Mouse (Mus musculus): Measurements from ENCODE around the gene Cnrip1.
A peak's percentile ranks its signal among the peaks of the same experiment; 100 is the strongest.
"Not testable (repeated sequence)": the region's sequence is repeated elsewhere in the genome, so short reads cannot be mapped to it uniquely, and the experiment has no call there.

Gene Cnrip1

GRCm38 (mm10) chr11:17051545-17052475, at the start of gene Cnrip1, which contains the start of gene Plek:
Cnrip1 (plus strand) TSS chr11:17051586.
Plek (minus strand) TSS chr11:17052381.
- peak in 1 of 2 experiments; percentile 4 for DNase-seq (ENCODE audit: low spot score in 2 of 2)

DNA sequence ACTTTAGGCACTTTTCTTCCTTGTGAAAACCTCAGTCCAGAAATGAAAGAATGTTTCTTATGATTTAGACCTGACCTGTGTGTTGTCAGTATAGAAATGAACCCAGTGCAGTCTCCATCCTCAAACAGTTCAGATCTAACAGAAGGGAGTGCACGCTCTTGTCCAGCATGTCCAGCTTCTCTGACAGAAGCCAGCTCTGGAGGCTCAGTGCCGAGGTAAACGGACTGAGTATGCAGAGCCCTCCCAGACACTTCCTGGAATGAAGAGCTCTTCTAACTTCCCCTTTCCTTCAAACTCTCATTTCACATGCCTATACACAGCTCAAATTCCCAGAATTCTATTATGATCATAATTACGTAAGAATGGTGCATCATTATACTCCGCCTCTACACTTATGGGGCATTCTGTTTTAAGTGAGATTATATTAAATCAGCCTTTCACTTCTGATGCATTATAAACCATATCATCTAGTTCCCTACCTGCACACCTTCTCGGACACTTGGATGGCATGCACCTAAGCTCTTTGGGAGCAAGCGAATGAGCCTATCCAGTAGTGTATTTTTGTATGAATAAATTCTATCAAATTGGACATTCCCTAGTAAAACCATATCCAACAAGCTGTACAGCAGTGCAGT, 48.5 kb upstream of the Cnrip1 start:
- DNase-seq (ENCODE audit: low spot score in 2 of 2) = no peak

DNA sequence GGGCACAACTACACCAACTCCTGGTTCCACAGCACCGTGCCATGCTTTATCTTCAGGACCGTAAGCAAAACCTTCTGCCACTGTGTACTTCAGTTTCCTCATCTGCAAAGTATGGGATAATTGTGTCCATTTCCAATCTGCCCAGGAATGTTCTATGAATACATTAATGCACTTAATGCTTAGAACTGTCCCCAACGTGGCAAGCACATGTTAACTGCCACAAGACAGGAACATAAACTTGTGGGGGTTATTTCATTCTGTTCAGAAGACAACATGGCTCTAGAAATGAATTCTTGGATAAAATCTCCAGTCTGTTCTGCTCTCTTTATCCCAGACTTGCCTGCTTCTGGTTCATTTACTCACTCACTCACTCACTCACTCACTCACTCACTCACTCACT, 47.6 kb upstream of the Cnrip1 start:
- no peak for DNase-seq (ENCODE audit: low spot score in 2 of 2)

- DNase-seq (ENCODE audit: low spot score in 2 of 2) = no peak
Measured at GRCm38 (mm10) chr11:17004899-17005846, 46.2 kb upstream of the Cnrip1 start.

DNA sequence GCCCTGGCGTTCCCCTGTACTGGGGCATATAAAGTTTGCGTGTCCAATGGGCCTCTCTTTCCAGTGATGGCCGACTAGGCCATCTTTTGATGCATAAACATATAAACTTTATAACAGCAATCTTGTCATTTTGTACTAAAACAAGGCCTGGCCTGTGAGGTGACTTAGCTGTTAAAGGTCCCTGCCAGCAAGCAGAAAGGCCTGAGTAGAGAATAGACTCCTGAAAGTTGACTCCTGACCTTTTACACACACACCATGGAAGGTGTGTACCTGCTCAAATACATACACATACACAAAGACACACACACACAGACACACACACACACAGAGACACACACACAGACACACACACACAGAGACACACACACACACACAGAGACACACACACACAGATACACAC, 44.9 kb upstream of the Cnrip1 start:
- not testable (repeated sequence) for DNase-seq (ENCODE audit: low spot score in 2 of 2)

DNA sequence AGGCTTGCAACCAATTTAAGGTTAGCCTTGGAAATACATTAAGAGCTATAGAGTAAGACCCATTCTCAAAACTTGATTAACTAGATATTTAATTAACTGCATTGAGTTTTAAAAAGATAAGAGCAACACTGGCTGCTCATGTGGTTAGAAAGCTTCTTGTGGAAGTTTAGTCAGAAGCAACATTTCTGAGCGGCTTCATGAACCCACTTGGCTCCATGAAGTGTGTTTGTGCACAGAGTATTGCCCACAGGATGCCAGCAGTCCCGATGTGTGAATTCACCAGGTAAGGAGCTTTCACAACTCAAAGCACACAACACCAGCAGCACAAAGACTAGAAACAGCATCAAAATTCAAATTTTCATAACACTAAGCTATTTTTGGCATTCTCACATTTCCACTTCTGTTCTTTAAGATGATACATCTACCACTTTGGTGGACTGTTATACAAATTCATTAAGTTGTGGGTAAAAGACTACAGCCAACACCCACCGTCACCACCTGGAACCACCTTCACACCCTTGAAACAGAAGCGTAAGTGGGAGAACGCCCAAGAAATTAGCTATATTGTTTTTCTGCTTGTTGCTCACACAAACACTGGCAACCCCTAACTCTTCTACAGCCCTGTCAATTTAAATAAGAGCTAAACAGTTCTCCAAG, 43.7 kb upstream of the Cnrip1 start:
- no peak for DNase-seq (ENCODE audit: low spot score in 2 of 2)

GRCm38 (mm10) chr11:17008498-17008941, 42.9 kb upstream of the Cnrip1 start:
- DNase-seq (ENCODE audit: low spot score in 2 of 2) = no peak

DNA sequence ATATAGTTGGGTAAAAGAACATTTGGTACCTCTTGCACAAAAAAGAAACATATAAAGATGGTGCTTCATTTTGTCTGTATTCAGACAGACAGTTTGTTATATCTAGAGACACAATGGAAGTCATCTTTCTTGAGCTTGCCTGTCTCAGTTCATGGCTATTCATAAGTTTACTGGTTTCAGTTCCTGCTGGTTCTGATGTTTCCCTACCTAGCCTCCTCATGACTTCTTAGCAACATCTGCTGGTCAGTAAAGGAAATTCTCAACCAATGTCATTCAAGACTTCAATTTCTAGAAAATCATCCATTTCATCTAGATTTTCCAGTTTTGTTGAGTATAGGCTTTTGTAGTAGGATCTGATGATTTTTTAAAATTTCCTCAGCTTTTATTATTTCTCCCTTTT, 38.4 kb upstream of the Cnrip1 start:
- DNase-seq (ENCODE audit: low spot score in 2 of 2) = no peak

- no peak for DNase-seq (ENCODE audit: low spot score in 2 of 2)
Measured at GRCm38 (mm10) chr11:17019328-17019727, 32.1 kb upstream of the Cnrip1 start.

GRCm38 (mm10) chr11:17023206-17023605, 28.2 kb upstream of the Cnrip1 start:
- DNase-seq (ENCODE audit: low spot score in 2 of 2) = no peak

DNA sequence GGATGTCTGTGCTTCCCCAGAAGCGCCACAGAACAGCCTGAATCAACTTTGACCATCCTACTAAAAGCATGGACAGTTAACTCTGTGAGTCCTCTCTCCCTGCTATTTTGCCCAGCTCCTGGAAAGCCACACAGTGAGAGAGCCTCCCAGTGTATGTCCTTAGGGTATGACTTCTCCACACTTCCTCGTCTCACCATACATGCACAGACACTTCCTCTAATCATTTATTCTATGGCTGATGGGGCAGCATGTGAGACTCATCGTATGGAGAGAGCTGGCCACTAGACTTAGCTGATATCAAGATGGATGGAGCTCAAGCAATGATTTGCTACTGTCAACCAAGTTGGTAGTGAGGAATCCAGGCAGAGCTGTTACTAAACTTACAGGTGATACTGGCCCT, 27.4 kb upstream of the Cnrip1 start:
- no peak for DNase-seq (ENCODE audit: low spot score in 2 of 2)

GRCm38 (mm10) chr11:17045806-17046205, 5.6 kb upstream of the Cnrip1 start:
- no peak for DNase-seq (ENCODE audit: low spot score in 2 of 2)

DNA sequence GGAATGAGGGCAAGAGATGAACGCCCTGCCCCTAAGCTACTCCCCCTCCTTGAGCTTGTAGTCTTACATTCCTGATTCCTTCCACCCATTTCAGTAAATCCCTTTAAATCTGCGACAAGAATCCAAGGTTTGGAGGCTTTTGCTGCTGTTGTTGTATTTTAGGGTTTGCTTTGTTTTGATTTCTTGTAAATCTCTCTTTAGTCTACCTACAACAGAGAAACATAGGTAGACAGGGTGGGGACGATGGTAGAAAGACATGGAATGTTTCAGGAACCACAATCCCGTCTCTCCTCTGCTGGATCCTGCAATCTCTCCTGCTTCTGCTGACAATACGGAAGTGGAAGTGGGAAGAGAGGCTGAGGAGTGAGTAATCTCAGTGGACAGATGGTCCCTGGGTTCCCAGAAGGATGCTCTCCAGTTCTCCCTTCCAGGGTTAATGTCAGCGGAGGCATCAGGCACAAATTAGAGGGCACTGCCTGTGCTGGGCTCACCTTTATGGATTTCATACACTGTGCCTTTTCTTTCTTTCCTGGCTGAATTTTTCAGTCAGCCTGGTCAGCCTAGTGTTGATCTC, 1.2 kb downstream of the Cnrip1 start:
- DNase-seq (ENCODE audit: low spot score in 2 of 2) = no peak

GRCm38 (mm10) chr11:17069360-17069759, 18.0 kb downstream of the Cnrip1 start:
- DNase-seq (ENCODE audit: low spot score in 2 of 2) = not testable (repeated sequence)

- DNase-seq (ENCODE audit: low spot score in 2 of 2) = no peak
Measured at GRCm38 (mm10) chr11:17075656-17076055, 24.3 kb downstream of the Cnrip1 start.

DNA sequence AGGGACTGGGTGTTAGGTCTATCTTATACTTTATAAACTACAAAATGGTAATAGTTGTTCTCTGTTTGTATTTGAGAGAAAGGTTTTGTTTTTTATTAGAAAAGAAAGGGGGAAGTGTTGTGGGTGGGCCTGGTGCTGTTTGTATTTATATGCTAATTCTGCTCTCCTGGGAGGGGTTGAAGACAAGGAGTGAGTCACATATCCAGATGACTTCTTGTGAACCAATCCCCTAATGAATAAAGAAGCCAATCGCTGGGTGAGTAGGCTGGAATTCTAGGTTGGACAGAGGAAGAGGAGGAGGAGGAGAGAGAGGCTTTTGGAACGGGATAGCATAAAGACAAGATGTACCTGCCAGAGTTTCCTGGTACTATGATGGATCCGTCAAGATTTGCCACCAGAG, 30.7 kb downstream of the Cnrip1 start:
- no peak for DNase-seq (ENCODE audit: low spot score in 2 of 2)

- no peak for DNase-seq (ENCODE audit: low spot score in 2 of 2)
Measured at GRCm38 (mm10) chr11:17082953-17083352, 31.6 kb downstream of the Cnrip1 start.

DNA sequence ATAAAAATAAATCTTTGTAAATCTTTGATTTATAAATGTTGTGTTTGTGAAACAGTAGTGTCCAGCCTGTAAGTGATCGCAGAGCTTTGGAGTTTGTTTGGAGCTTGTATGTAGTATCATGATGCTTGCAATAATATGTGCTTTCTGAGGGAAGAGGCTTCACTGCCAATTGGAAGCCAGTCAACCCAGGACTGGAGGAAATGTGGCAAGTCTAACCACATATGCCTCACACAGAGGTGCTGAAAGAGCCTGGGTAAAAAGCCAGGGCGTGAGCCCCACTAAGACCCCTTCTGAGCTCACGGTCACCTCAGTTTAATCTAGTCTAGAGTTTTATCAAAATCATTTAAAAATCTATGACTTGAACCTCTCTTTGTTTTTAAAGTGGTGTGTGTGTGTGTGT, 32.1 kb downstream of the Cnrip1 start:
- no peak for DNase-seq (ENCODE audit: low spot score in 2 of 2)

- DNase-seq (ENCODE audit: low spot score in 2 of 2) = no peak
Measured at GRCm38 (mm10) chr11:17083866-17084265, 32.5 kb downstream of the Cnrip1 start.

- DNase-seq (ENCODE audit: low spot score in 2 of 2) = no peak
Measured at GRCm38 (mm10) chr11:17086106-17086505, 34.7 kb downstream of the Cnrip1 start.

DNA sequence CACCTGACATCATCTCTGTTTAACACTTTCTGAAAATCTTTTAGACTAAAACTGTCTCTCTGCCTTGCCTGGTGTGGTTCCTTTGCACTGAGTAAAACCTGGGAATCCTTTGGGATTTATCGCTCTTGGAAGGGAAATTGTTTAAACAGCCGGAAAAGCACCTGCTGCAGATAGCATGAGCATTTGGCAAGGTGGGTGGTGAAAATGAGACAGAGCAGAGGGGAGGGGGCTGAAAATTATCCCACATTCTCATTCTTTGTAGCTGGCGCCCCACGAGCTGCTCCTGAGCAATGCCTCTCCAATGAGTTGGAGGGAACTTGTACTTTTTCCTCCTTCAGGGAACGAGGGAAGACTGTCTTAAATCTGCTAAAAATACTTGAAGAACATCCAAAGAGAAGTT, 55.5 kb downstream of the Cnrip1 start:
- DNase-seq (ENCODE audit: low spot score in 2 of 2) = no peak
